Mouse (Mus musculus): ENCODE data around the gene Cryzl2. TPM values are rescaled to one million over a fixed set of nuclear protein-coding genes. Genes with fewer than 3 reads are reported as not detected.

The Cryzl2 gene
- polyA plus RNA-seq, 2 experiments, result 6.5 to 8.1 TPM

GRCm38 (mm10) chr1:157425741-157426427 lies 32.5 kb upstream of the Cryzl2 start:
- WGBS (ENCODE audit: insufficient replicate concordance), result 11% methylated on average over 8 of the region's 8 CpGs
- Histone ChIP-seq H3K27me3 (ENCODE audit: control insufficient read depth, insufficient read depth, low read length) (no peaks in the 10 kb centered on the region), H3K27ac (no peak overlapping the region), H3K9me3 (ENCODE audit: control insufficient read depth, low read length) (no peaks in the 10 kb centered on the region), H3K4me3 (ENCODE audit: insufficient read depth in 1 of 2, low read depth in 2 of 2, low read length in 2 of 2) (no peak overlapping the region), H3K9ac (replicated peaks) (no peak overlapping the region), H3K4me2 (ENCODE audit: low read depth) (peak overlapping the region; percentile 31), H3K36me3 (replicated peaks; ENCODE audit: control insufficient read depth, insufficient read depth, low read depth) (no peaks in the 10 kb centered on the region), H3K4me1 (replicated peaks; ENCODE audit: control insufficient read depth in 2 of 2, insufficient read depth in 2 of 2, low read length in 1 of 2) (peaks cover 0 to 2% of the 10 kb centered on the region in 2 experiments; a peak in 1 of 4 replicates)
- ATAC-seq (ENCODE audit: insufficient read depth) (peak; percentile 41; the same call in 1 of the 2 replicates), DNase-seq (ENCODE audit: low read depth in 3 of 3, low spot score in 3 of 3) (no peak)
- TF ChIP-seq CTCF (IDR thresholded peaks at IDR 0.05; ENCODE audit: low read depth) (no peak), EP300 (IDR thresholded peaks at IDR 0.05; ENCODE audit: low read depth) (no peak)

- Histone ChIP-seq H3K9me3 (ENCODE audit: control insufficient read depth, low read length) (no peaks in the 10 kb centered on the region), H3K4me1 (replicated peaks; ENCODE audit: control insufficient read depth in 2 of 2, insufficient read depth in 2 of 2, low read length in 1 of 2) (peaks cover 0 to 2% of the 10 kb centered on the region in 2 experiments; a peak in 1 of 4 replicates), H3K4me3 (ENCODE audit: insufficient read depth in 1 of 2, low read depth in 2 of 2, low read length in 2 of 2) (no peak overlapping the region), H3K9ac (replicated peaks) (no peak overlapping the region), H3K27me3 (ENCODE audit: control insufficient read depth, insufficient read depth, low read length) (no peaks in the 10 kb centered on the region), H3K4me2 (ENCODE audit: low read depth) (no peak overlapping the region), H3K27ac (no peak overlapping the region), H3K36me3 (replicated peaks; ENCODE audit: control insufficient read depth, insufficient read depth, low read depth) (no peaks in the 10 kb centered on the region)
- DNase-seq (ENCODE audit: low read depth in 3 of 3, low spot score in 3 of 3) (no peak), ATAC-seq (ENCODE audit: insufficient read depth) (no peak)
- TF ChIP-seq CTCF (IDR thresholded peaks at IDR 0.05; ENCODE audit: low read depth) (no peak), EP300 (IDR thresholded peaks at IDR 0.05; ENCODE audit: low read depth) (no peak)
- 18% methylated on average over 1 of the region's 1 CpGs for WGBS (ENCODE audit: insufficient replicate concordance)
Measured at GRCm38 (mm10) chr1:157426933-157427332, 31.4 kb upstream of the Cryzl2 start.

- ATAC-seq (ENCODE audit: insufficient read depth) (no peak), DNase-seq (ENCODE audit: low read depth in 3 of 3, low spot score in 3 of 3) (no peak)
- peaks cover 0 to 2% of the 10 kb centered on the region in 2 experiments; a peak in 1 of 4 replicates for H3K4me1 ChIP-seq (replicated peaks; ENCODE audit: control insufficient read depth in 2 of 2, insufficient read depth in 2 of 2, low read length in 1 of 2)
- H3K9ac ChIP-seq (replicated peaks), result no peak overlapping the region
- H3K36me3 ChIP-seq (replicated peaks; ENCODE audit: control insufficient read depth, insufficient read depth, low read depth), result no peaks in the 10 kb centered on the region
- no peak overlapping the region for H3K27ac ChIP-seq
- TF ChIP-seq CTCF (IDR thresholded peaks at IDR 0.05; ENCODE audit: low read depth) (no peak), EP300 (IDR thresholded peaks at IDR 0.05; ENCODE audit: low read depth) (no peak)
- H3K9me3 ChIP-seq (ENCODE audit: control insufficient read depth, low read length), result no peaks in the 10 kb centered on the region
- H3K4me2 ChIP-seq (ENCODE audit: low read depth), result no peak overlapping the region
- H3K4me3 ChIP-seq (ENCODE audit: insufficient read depth in 1 of 2, low read depth in 2 of 2, low read length in 2 of 2), result no peak overlapping the region
- 73% methylated on average over 4 of the region's 4 CpGs for WGBS (ENCODE audit: insufficient replicate concordance)
- H3K27me3 ChIP-seq (ENCODE audit: control insufficient read depth, insufficient read depth, low read length), result no peaks in the 10 kb centered on the region
Measured at GRCm38 (mm10) chr1:157427604-157428003, 30.8 kb upstream of the Cryzl2 start.

- Histone ChIP-seq H3K4me2 (ENCODE audit: low read depth) (no peak overlapping the region), H3K9ac (replicated peaks) (no peak overlapping the region), H3K4me1 (replicated peaks; ENCODE audit: control insufficient read depth in 2 of 2, insufficient read depth in 2 of 2, low read length in 1 of 2) (peaks cover 0 to 2% of the 10 kb centered on the region in 2 experiments; a peak in 1 of 4 replicates), H3K27ac (no peak overlapping the region), H3K4me3 (ENCODE audit: insufficient read depth in 1 of 2, low read depth in 2 of 2, low read length in 2 of 2) (no peak overlapping the region), H3K27me3 (ENCODE audit: control insufficient read depth, insufficient read depth, low read length) (no peaks in the 10 kb centered on the region), H3K9me3 (ENCODE audit: control insufficient read depth, low read length) (no peaks in the 10 kb centered on the region), H3K36me3 (replicated peaks; ENCODE audit: control insufficient read depth, insufficient read depth, low read depth) (no peaks in the 10 kb centered on the region)
- TF ChIP-seq EP300 (IDR thresholded peaks at IDR 0.05; ENCODE audit: low read depth) (no peak), CTCF (IDR thresholded peaks at IDR 0.05; ENCODE audit: low read depth) (no peak)
- no peak for DNase-seq (ENCODE audit: low read depth in 3 of 3, low spot score in 3 of 3)
- ATAC-seq (ENCODE audit: insufficient read depth), result no peak
- 50% methylated on average over 3 of the region's 3 CpGs for WGBS (ENCODE audit: insufficient replicate concordance)
Measured at GRCm38 (mm10) chr1:157428366-157428765, 30.0 kb upstream of the Cryzl2 start.

GRCm38 (mm10) chr1:157433316-157433715 lies 25.1 kb upstream of the Cryzl2 start:
- 33% methylated on average over 3 of the region's 3 CpGs for WGBS (ENCODE audit: insufficient replicate concordance)
- H3K9me3 ChIP-seq (ENCODE audit: control insufficient read depth, low read length), result no peaks in the 10 kb centered on the region
- no peak overlapping the region for H3K4me2 ChIP-seq (ENCODE audit: low read depth)
- DNase-seq (ENCODE audit: low read depth in 3 of 3, low spot score in 3 of 3) (no peak), ATAC-seq (ENCODE audit: insufficient read depth) (no peak)
- H3K27me3 ChIP-seq (ENCODE audit: control insufficient read depth, insufficient read depth, low read length), result no peaks in the 10 kb centered on the region
- TF ChIP-seq CTCF (IDR thresholded peaks at IDR 0.05; ENCODE audit: low read depth), result no peak
- TF ChIP-seq EP300 (IDR thresholded peaks at IDR 0.05; ENCODE audit: low read depth), result no peak
- H3K4me1 ChIP-seq (replicated peaks; ENCODE audit: control insufficient read depth in 2 of 2, insufficient read depth in 2 of 2, low read length in 1 of 2), result no peaks in the 10 kb centered on the region
- H3K27ac ChIP-seq, result no peak overlapping the region
- H3K4me3 ChIP-seq (ENCODE audit: insufficient read depth in 1 of 2, low read depth in 2 of 2, low read length in 2 of 2), result no peak overlapping the region
- no peaks in the 10 kb centered on the region for H3K36me3 ChIP-seq (replicated peaks; ENCODE audit: control insufficient read depth, insufficient read depth, low read depth)
- no peak overlapping the region for H3K9ac ChIP-seq (replicated peaks)
